In genomic region chr5:66675983-66676382, GRCm38 (mm10) we compare ENCODE assay signal across 8 mouse cellular contexts. TPM values are rescaled to one million over a fixed set of nuclear protein-coding genes. Genes with fewer than 3 reads are reported as not detected.
DNase-seq lines count a peak whose midpoint lies in the region; ATAC-seq lines count a peak whose summit lies in the region.

Uchl1 (plus strand) TSS chr5:66676091.

- peak within 1 kb of the TSS; percentile 100 for H3K4me2 ChIP-seq in limb, embryonic 11.5 days (ENCODE audit: low read depth, severe bottlenecking)
- H3K4me2 ChIP-seq in midbrain, embryonic 16.5 days (ENCODE audit: low read length): peak within 1 kb of the TSS; percentile 65

- peaks cover 55% of the 10 kb centered on the region for H3K27me3 ChIP-seq in embryonic facial prominence, embryonic 10.5 days (replicated peaks; ENCODE audit: low read depth, poor library complexity, severe bottlenecking)
- peaks cover 6% of the 10 kb centered on the region; the same call in 1 of the 2 replicates for H3K27me3 ChIP-seq in limb, embryonic 11.5 days (ENCODE audit: control insufficient read depth, insufficient read depth, low read length)
- no peaks in the 10 kb centered on the region for H3K27me3 ChIP-seq in midbrain, embryonic 16.5 days (ENCODE audit: control insufficient read depth, insufficient read depth, low read depth, low read length)
- H3K27me3 ChIP-seq in splenic B cell, adult 2 months (ENCODE audit: control insufficient read depth, insufficient read depth, low read length, poor library complexity, severe bottlenecking): no peaks in the 10 kb centered on the region; the same call in 1 of the 2 replicates

- H3K27ac ChIP-seq in embryonic facial prominence, embryonic 10.5 days (replicated peaks): peak within 1 kb of the TSS; percentile 81
- H3K27ac ChIP-seq in limb, embryonic 11.5 days (replicated peaks; ENCODE audit: low read depth, low read length): no peak within 1 kb of the TSS
- peak within 1 kb of the TSS; percentile 92 for H3K27ac ChIP-seq in midbrain, embryonic 16.5 days (ENCODE audit: low read length)

- H3K9ac ChIP-seq in limb, embryonic 11.5 days (ENCODE audit: low read length): peak within 1 kb of the TSS; percentile 47; the same call in 1 of the 2 replicates
- H3K9ac ChIP-seq in midbrain, embryonic 16.5 days (ENCODE audit: low read depth, low read length): peak within 1 kb of the TSS; percentile 97

- peaks cover 3% of the 10 kb centered on the region; the same call in 1 of the 2 replicates for H3K36me3 ChIP-seq in embryonic facial prominence, embryonic 10.5 days (replicated peaks)
- H3K36me3 ChIP-seq in limb, embryonic 11.5 days (ENCODE audit: control insufficient read depth, insufficient read depth, low read length): no peaks in the 10 kb centered on the region
- H3K36me3 ChIP-seq in midbrain, embryonic 16.5 days (ENCODE audit: control insufficient read depth, insufficient read depth, low read length): peaks cover 5% of the 10 kb centered on the region
- no peaks in the 10 kb centered on the region for H3K36me3 ChIP-seq in splenic B cell, adult 2 months (ENCODE audit: control insufficient read depth, insufficient read depth, low read length, poor library complexity, severe bottlenecking)

- peak in 1 of 2 experiments; percentile 45 for DNase-seq in adrenal gland, postnatal 4 days (ENCODE audit: low spot score in 2 of 2)
- peak; percentile 94 for DNase-seq in embryonic facial prominence, embryonic 10.5 days (ENCODE audit: low spot score)
- DNase-seq in heart, adult 8-10 months (ENCODE audit: low spot score): peak; percentile 32
- DNase-seq in kidney, adult 9 months: peak; percentile 43
- peak; percentile 94 for DNase-seq in limb, embryonic 11.5 days (ENCODE audit: low spot score)
- DNase-seq in splenic B cell, adult 2 months (ENCODE audit: low read depth, low spot score): peak; percentile 66

- peaks cover 29% of the 10 kb centered on the region for H3K4me1 ChIP-seq in embryonic facial prominence, embryonic 10.5 days
- no peaks in the 10 kb centered on the region for H3K4me1 ChIP-seq in limb, embryonic 11.5 days (ENCODE audit: control insufficient read depth, insufficient read depth, low read length)
- peaks cover 34% of the 10 kb centered on the region for H3K4me1 ChIP-seq in midbrain, embryonic 16.5 days (ENCODE audit: control insufficient read depth, insufficient read depth, low read length)

- under 1% methylated on average over 20 of the region's 20 CpGs for WGBS in embryonic facial prominence, embryonic 10.5 days
- under 1% methylated on average over 20 of the region's 20 CpGs for WGBS in limb, embryonic 11.5 days
- WGBS in midbrain, embryonic 16.5 days: 0% methylated on average over 20 of the region's 20 CpGs

- no peaks in the 10 kb centered on the region for H3K9me3 ChIP-seq in embryonic facial prominence, embryonic 10.5 days
- H3K9me3 ChIP-seq in limb, embryonic 11.5 days (ENCODE audit: control insufficient read depth, low read length): no peaks in the 10 kb centered on the region
- H3K9me3 ChIP-seq in midbrain, embryonic 16.5 days (replicated peaks; ENCODE audit: control insufficient read depth, low read length, poor library complexity, severe bottlenecking): no peaks in the 10 kb centered on the region

- peak; percentile 86; the same call in 1 of the 2 replicates for ATAC-seq in limb, embryonic 11.5 days (ENCODE audit: insufficient number of reproducible peaks, low FRiP score, low TSS enrichment, low read depth)
- peak; percentile 94 for ATAC-seq in midbrain, embryonic 16.5 days
- ATAC-seq in erythroid progenitor cell, adult 5-6 weeks (replicated peaks; ENCODE audit: low FRiP score, poor library complexity, severe bottlenecking): no peak

- H3K4me3 ChIP-seq in embryonic facial prominence, embryonic 10.5 days: peak within 1 kb of the TSS; percentile 76
- peak within 1 kb of the TSS; percentile 59 for H3K4me3 ChIP-seq in limb, embryonic 11.5 days (ENCODE audit: low read depth, low read length)
- peak within 1 kb of the TSS; percentile 91 for H3K4me3 ChIP-seq in midbrain, embryonic 16.5 days (ENCODE audit: low read depth, low read length)

RNA-seq across cellular contexts. Expression of gene Uchl1, which starts in this region (rescaled TPM):
- 100 to 1,000 TPM; 219 to 249 TPM for total RNA-seq in adrenal gland, postnatal 4 days (2021)
- polyA plus RNA-seq in embryonic facial prominence, embryonic 10.5 days (2016; fragmentation: Nextera tagmentation; extraction: Ambion mirVana): 128 and 137 TPM in 2 replicates
- total RNA-seq in heart, adult 8-10 months (2022): 1 to 10 TPM; 5.5 to 9.9 (median 8.5) TPM
- 42.6 and 57.8 TPM in 2 replicates for polyA plus RNA-seq in limb, embryonic 11.5 days (2014; fragmentation: Nextera tagmentation; extraction: Ambion mirVana)
- polyA plus RNA-seq in midbrain, embryonic 16.5 days (2015; fragmentation: Nextera tagmentation; extraction: Ambion mirVana): 2,002 and 2,007 TPM in 2 replicates
- total RNA-seq in erythroid progenitor cell, adult 5-6 weeks (2015; ENCODE audit: low replicate concordance): 7.2 TPM in 1 of 2 replicates, not detected in the other
- 0.39 TPM in 1 of 2 replicates, not detected in the other for total RNA-seq in erythroid progenitor cell, adult 5-6 weeks (2017; ENCODE audit: low replicate concordance)

Comparison
In these comparisons a context has a peak if more than half of its experiments do, and no peak if none do; other contexts are left out.
1. RNA of gene Uchl1 (total RNA-seq): 219 to 249 TPM in adrenal gland, postnatal 4 days; 5.5 to 9.9 TPM in heart, adult 8-10 months and 0.39 to 7.2 TPM in erythroid progenitor cell, adult 5-6 weeks; every median in the first group is over 10 times any median in the second.
2. RNA of gene Uchl1 (polyA plus RNA-seq): 2,002 to 2,007 TPM in midbrain, embryonic 16.5 days; 128 to 137 TPM in embryonic facial prominence, embryonic 10.5 days and 42.6 to 57.8 TPM in limb, embryonic 11.5 days; every median in the first group is over 10 times any median in the second.
3. Peak in every context shown above with its lines, with median percentiles within 50 percentile points of each other: H3K4me3 ChIP-seq.